Mouse (Mus musculus) inflammation-experienced regulatory T-cells, adult 6 months (primary cell): Measurements from ENCODE around the gene Foxi3. TPM values are rescaled to one million over a fixed set of nuclear protein-coding genes. Genes with fewer than 3 reads are reported as not detected.

Experiments
- ATAC-seq: one replicate; pipeline ENCODE4 v1.8.0; 2017
- polyA plus RNA-seq, 3 experiments: library from polyadenylated mRNA; unstranded; fragments of 100-300 nt; shearing (Covaris generic); gene quantifications; one replicate each; pipeline ENCODE4 v1.2.1; 2017

The Foxi3 gene
- not detected for polyA plus RNA-seq

DNA sequence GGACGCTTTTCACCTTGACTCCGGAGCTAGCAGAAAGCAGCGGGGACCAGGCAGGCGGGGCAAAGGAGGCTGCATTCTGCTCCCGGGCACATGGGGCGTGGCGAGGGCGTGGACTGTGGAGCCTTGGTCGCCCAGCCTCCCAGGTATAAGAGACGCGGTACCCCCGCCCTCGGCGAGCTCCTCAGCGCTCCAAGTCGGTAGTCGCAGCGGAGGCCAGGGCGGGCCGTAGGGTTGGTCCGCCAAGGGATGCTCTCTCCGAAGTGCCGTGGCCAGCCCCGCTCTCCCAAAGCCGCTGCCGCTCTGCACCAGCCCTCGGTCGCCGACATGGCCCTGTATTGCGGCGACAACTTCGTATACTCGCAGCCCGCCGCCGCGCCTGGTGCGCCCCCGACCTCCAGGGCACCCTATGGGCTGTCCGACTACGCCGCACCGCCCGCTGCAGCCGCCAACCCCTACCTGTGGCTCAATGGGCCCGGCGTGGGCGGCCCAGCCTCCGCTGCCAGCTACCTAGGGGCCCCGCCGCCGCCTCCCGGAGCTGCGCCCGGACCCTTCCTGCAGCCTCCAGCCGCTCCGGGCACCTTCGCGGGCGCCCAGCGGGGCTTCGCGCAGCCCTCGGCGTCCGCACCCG is at the start of gene Foxi3:
Gene Foxi3 (plus strand): TSS at position 247 of the 628 bp plus-strand sequence.
- peak; percentile 41 for ATAC-seq

DNA sequence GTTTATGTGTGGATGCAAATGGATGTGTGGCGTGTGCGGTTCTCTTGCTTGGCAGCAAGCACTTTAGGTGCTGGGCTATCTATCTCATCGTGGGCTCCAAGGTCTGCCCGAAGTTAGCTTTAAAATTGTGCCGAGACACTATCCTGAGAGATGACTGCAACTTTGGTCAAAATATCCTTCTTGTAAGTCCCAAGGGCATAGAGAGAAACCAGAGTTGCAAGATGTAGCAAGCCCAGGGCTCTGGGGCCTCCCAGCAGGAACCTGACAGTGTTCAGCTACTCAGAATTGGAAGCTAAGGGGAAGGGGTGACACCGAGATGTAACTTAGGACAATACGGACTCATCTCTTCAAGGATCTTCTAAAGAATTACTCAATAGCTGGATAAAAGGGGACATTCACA is 46.8 kb upstream of the Foxi3 start:
- no peak for ATAC-seq

- no peak for ATAC-seq
Observed at GRCm38 (mm10) chr6:70910285-70910684, 46.0 kb upstream of the Foxi3 start.

DNA sequence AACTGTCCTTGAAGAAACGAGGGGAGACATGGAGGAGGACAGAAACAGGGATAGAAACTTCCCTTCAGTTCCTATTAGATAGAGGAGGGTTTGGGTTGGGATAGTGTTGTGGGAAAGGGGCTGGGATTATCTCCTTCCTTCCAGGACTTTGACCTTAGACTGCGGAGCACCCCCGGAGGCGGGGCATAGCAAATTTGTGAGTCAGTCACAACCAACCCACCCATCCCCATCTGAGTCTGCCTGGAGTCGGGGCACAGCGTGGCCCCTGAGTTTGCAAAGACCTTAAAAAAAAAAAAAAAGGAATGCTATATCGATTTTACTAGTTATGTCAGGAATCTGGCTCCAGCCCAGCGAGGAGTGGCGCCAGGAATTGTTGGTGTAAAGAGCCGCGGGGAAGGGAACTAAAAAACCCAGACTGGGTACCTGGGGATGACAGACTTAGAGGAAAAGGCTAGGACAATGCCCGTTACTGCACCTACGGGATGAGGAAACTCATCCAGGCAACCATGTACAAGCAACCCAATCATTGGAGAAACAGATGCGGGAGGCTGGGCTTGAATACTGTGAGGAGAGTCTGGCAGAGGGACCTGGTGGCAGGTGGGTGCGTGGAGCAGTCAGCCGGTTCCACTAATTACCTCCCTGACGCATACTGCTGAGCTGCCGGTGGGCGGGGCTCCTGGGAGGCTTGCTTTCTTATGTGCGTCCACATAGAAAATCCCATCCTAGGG is 44.5 kb upstream of the Foxi3 start:
- ATAC-seq, result no peak

DNA sequence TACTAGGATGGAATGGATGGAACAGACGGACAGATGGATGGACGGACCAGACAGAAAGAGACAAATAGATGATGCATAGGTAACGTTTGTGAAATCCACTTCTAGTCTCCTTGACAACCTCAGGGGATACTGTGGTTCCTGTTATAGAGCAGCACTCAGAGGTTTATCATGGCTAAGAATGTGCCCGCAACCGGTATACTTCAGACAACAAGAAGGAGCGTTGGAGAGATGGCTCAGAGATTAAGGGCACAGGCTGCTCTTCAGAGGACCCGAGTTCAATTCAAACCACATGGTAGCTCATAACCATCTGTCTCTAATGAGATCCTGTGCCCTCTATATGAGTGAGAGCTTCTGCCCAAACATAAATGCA is 44.0 kb upstream of the Foxi3 start:
- no peak for ATAC-seq

GRCm38 (mm10) chr6:70918827-70919226 is 37.5 kb upstream of the Foxi3 start, which contains the start of gene Tex37:
TSS of gene Tex37 (minus strand) at chr6:70918927.
- ATAC-seq, result no peak

DNA sequence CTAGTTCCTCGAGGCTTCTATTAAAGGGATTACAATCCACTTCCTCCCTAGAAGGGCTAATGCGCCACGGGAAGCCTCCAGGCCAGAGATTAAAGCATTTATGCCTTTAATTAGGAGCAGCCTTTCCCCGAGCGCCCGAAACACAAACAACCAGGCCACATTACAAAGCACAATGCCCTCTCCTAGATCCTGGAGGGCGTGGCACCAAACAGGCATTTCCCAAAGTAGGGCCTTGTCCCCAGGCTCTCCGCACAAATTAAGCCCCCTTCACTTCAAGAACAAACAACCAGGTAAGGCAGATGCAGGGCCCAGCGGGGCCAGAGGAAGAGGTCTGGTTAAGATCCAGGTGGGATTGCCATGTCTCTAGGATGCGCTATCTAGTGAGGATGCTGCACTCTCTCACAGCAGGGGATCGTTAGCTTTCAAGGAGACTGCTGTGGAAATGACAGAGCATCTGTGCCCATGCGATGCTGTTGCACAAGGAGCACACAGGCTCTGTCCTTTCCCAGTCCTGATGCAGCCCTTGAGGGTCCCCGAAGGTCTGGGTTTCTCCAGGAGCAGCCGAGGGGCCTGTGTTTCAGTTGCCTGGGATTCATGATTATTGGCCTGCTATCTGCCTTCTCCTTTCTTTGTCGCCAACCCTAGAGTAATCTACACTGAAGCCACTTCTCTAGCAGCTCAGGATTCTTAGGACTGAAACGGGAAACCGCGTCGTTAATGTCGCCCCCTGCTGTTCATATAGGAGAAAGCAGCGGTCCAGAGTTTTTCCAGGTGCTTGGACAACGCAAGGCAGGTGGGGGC is 34.9 kb upstream of the Foxi3 start:
- no peak for ATAC-seq

DNA sequence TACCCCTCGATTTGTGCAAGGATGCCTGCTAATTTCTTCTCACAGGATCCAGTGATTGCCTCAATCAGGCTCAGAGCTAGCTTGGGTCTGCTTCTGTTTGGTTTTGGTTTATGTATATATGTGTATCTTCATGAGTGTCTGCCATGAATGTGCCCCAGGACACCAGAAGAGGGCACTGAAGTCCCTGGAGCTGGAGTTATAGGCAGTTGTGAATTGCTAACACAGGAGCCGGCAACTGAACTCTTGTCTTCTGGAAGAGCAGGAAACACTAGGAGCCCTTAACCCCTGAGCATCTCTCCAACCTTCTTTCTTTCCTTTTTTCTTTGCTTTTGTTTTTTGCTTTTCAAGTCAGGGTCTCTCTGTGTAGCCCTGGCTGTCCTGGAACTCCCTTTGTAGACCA is 24.5 kb upstream of the Foxi3 start:
- ATAC-seq, result no peak

GRCm38 (mm10) chr6:70953274-70953673 is 3.1 kb upstream of the Foxi3 start:
- ATAC-seq, result no peak

DNA sequence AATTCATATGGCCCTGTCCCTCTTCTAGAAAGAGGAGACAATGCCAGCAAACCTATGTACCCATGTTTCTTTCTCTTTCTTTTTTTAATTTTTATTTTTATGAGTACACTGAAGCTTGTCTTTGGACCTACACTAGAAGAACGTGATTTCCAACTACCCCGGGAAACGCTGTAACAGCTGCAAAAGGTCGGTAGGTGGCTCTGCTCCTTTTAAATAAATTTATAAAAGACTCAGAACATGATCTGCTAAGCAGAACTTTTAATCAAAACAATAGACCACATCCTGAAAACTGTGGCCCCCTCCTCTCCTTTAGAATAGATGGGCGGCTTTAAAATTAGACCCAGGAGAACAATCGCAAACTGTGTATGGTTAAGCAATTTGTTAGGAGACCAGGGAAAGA is 2.3 kb upstream of the Foxi3 start:
- ATAC-seq, result no peak

DNA sequence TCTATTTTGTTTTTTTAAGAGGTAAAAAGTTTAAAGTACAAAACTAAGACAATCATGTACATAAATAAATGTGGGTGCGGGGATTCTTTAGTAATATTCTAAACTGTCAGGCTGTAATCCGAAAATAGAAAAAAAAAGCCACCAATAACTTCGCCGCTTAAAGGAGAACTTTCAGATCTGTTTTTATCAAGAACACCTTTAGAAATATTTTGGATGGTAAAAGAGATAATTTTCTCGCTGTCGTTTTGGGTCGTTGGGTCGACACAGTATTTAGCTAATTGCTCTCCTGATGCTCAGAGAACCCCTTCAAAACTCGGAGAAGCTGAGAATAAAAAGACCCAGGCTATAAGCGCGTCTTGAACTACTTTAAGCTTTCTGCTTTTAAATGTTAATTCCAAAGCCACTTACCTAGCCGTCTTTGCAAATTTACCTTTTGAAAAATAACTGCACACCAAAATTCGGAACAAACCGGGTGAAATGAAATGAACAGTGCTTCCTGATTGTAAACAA is 985 bp upstream of the Foxi3 start:
- ATAC-seq, result no peak

- ATAC-seq, result peak; percentile 10
Observed at GRCm38 (mm10) chr6:70955841-70956240, 490 bp upstream of the Foxi3 start.

- ATAC-seq, result no peak
Observed at GRCm38 (mm10) chr6:70956936-70957335, 605 bp downstream of the Foxi3 start.

DNA sequence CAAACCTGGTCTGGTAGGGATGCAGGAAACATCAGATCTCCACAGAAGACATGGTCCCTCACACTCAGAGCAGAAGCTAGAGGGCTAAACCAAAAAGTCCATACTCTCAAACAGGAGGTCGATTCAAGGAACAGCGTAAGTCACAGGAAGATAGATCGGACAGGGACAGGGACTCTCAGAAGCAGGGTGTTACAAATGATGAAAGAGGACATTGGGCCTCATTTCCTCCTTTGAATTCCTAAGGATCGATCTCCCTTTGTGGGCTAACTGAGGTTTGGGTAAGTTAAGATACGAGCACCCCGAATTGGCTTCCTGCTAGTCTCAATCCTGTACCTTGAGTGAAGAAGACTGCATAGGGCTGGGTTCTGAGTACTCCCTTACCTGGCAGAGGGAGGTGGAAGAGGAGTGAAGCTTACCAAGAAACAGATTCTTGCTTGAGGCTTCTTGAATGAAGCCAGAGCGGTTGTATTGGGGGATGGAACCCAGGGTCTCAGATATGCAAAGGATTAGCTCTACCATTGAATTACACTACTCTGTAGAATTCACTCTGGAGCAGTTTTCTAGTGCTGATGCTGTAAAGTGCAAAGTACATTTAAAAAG is 1.1 kb downstream of the Foxi3 start:
- no peak for ATAC-seq

DNA sequence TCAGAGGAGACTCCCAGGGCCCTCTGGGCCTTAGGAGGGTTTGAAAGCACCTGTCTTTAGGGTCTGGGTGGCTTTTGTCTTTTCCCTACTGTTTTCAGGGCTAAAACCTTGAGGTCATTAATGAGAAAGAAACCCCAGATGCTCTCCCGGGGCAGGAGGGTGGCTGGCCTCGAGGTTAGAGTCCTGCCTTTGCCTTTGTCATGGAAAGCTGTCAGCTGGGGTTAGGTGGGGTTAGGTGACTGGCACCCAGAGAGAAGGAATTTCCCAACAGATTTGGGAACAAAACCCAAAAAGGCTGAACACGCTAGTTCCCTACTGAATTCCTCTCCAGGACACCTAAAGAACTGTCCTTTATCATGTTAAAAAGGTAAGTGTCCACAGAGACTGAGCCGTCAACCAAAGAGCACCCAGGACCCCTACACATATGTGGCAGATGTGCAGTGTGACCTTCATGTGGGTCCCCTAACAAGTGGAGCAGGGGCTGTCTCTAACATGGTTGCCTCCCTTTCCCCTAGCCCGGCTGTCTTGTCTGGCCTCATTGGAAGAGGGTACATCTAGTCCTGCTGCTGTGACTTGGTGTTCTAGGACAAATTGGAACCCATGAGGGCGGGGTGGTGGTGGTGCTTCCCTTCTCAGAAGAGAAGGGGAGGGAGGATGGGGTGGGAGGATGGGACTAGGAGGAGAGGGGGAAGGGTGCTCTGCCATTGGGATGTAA is 7.9 kb downstream of the Foxi3 start:
- ATAC-seq, result no peak

- no peak for ATAC-seq
Observed at GRCm38 (mm10) chr6:70965694-70966093, 9.4 kb downstream of the Foxi3 start.

DNA sequence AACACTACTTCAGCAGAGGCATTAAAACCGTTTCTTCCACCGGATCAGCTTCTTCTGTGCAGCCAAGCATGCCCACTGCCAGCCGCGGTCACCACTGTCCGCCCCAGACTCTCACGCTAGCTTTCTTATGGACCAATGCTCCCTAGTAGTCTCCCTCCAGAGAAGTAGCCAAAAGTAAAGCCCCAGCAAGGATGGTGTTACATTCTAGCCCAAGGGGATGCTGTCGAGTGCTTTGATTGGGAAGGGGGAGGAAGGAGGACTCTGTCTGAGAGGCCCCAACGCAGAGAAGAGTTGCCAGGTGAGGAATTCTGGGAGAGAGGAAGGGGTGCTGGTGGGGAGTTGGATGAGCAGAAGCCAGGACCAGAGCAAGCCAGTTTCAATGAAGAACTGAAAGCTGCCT is 11.1 kb downstream of the Foxi3 start:
- ATAC-seq, result no peak

GRCm38 (mm10) chr6:70968291-70968690 is 12.0 kb downstream of the Foxi3 start:
- no peak for ATAC-seq

- ATAC-seq, result no peak
Observed at GRCm38 (mm10) chr6:70973066-70973465, 16.7 kb downstream of the Foxi3 start.

- no peak for ATAC-seq
Observed at GRCm38 (mm10) chr6:70981036-70981435, 24.7 kb downstream of the Foxi3 start.

DNA sequence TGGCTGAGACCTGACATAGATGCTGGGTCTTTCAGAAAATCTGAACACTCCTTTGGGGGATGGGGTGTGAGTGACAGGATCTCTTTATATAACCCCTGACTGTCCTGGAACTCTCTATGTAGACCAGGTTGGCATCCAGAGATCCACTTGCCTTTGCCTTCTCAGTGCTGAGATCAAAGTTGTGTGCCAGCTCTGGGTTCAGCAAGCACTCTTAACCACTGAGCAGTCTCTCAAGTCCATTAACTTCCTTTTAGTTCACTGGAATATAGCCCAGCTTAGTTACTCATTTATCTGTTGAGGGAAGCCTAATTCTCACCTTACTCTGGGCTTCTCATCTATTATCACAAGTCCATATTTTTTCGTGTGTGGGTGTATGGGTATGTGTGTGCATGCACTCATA is 26.1 kb downstream of the Foxi3 start:
- no peak for ATAC-seq

- no peak for ATAC-seq
Observed at GRCm38 (mm10) chr6:70986683-70987082, 30.4 kb downstream of the Foxi3 start.
